Mouse (Mus musculus) kidney, embryonic 16.5 days (tissue): ENCODE data around the gene Slc12a6. TPM values are rescaled to one million over a fixed set of nuclear protein-coding genes. Genes with fewer than 3 reads are reported as not detected.
A peak's percentile ranks its signal among the peaks of the same experiment; 100 is the strongest.

Experiments used
- ATAC-seq: fragments of 200-750 bp; cut with Nextera tagmentation; 2 replicates; pipeline ENCODE4 v1.8.0; 2017; ENCODE audit warnings: moderate TSS enrichment; ENCODE audit not compliant: low FRiP score, low TSS enrichment
- H3K27ac ChIP-seq: fragments of 300-500 bp; sonication (generic); 2 replicates; pipeline ENCODE4 v1.5.1; 2014; ENCODE audit warnings: low read length
- H3K27me3 ChIP-seq: fragments of 300-500 bp; sonication (generic); 2 replicates; pipeline ENCODE4 v1.6.1; 2014; ENCODE audit warnings: low read length, control low read depth, mixed read lengths; ENCODE audit not compliant: insufficient read depth
- H3K36me3 ChIP-seq: fragments of 300-500 bp; sonication (generic); 2 replicates; pipeline ENCODE4 v1.6.1; 2014; ENCODE audit warnings: low read length, control low read depth, mixed read lengths; ENCODE audit not compliant: insufficient read depth
- H3K4me1 ChIP-seq: fragments of 300-500 bp; sonication (generic); 2 replicates; pipeline ENCODE4 v1.6.1; 2014; ENCODE audit warnings: low read length, control low read depth, mixed read lengths; ENCODE audit not compliant: insufficient read depth
- H3K4me2 ChIP-seq: fragments of 300-500 bp; sonication (generic); replicated peaks from 2 replicates; pipeline ENCODE4 v1.6.1; 2014; ENCODE audit warnings: low read depth, low read length
- H3K4me3 ChIP-seq: fragments of 300-500 bp; sonication (generic); 2 replicates; pipeline ENCODE4 v1.5.1; 2014; ENCODE audit warnings: mild to moderate bottlenecking, low read length
- H3K9ac ChIP-seq: fragments of 300-500 bp; sonication (generic); replicated peaks from 2 replicates; pipeline ENCODE4 v1.6.1; 2014; ENCODE audit warnings: low read length
- H3K9me3 ChIP-seq: fragments of 300-500 bp; sonication (generic); 2 replicates; pipeline ENCODE4 v1.6.1; 2016; ENCODE audit warnings: low read length, control low read depth
- WGBS: fragments of 180-500 bp; shearing (Covaris S2); extraction: QIAGEN DNeasy Blood & Tissue Kit; methylation state at CpG from one replicate; pipeline ENCODE4 v1.1.7; 2014; 5-methylcytosine and 5-hydroxymethylcytosine counted together
- polyA plus RNA-seq: library from polyadenylated mRNA; unstranded; fragments of >200 nt; fragmentation: Nextera tagmentation; extraction: Ambion mirVana; gene quantifications from 2 replicates; pipeline ENCODE4 v1.2.1, GENCODE M21; 2015

Slc12a6 gene
- polyA plus RNA-seq, result 9.4 and 12.3 TPM in 2 replicates

DNA sequence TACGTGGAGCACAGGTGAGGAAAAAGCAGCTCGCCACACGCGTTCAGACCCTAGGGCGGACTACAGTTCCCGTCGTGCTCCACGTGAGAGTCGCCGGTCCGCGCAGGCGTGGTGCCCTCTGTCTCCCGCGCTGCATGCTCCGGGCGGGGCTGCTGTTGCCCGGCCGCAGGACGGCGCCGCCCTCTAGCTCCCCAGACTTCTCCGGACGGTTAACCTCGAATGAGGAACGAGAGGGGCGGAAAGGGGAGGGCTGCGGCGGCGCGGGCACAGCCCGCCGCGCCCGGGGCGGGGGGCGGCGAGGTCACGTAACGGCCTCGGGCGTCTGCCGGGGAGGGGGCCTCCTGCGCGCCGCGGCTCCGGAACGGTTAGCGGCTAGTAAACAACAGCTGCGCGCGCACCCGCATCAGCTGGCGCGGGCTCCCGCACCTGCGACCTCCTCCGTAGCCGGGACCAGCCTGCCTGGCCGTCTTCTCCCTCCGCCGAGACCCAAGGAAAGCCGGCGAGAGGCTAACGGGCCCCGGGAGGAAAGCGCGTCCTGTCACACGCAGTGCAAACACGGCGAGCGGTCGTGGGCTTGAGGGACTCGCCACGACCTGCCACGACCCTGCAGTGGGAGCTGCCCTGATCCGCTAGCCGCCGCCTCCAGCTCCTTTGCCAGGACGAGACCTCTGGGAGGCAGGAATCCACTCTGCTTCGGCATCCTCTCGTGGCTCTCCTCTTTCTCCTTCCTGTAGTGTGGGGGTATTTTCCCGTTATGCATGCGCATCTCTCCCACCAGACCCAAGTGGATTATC is at the start of gene Slc12a6:
TSS of gene Slc12a6 (plus strand) at position 378 of the 794 bp plus-strand sequence.
- H3K36me3 ChIP-seq, result no peaks in the 10 kb centered on the region
- peak within 1 kb of the TSS; percentile 83 for H3K4me2 ChIP-seq
- ATAC-seq, result peak; percentile 97
- no peaks in the 10 kb centered on the region for H3K9me3 ChIP-seq
- H3K27ac ChIP-seq, result peak within 1 kb of the TSS; percentile 86
- 0% methylated on average over 82 of the region's 85 CpGs for WGBS
- H3K27me3 ChIP-seq, result no peaks in the 10 kb centered on the region
- H3K4me3 ChIP-seq, result peak within 1 kb of the TSS; percentile 89
- peak within 1 kb of the TSS; percentile 82 for H3K9ac ChIP-seq
- peaks cover 37% of the 10 kb centered on the region for H3K4me1 ChIP-seq

DNA sequence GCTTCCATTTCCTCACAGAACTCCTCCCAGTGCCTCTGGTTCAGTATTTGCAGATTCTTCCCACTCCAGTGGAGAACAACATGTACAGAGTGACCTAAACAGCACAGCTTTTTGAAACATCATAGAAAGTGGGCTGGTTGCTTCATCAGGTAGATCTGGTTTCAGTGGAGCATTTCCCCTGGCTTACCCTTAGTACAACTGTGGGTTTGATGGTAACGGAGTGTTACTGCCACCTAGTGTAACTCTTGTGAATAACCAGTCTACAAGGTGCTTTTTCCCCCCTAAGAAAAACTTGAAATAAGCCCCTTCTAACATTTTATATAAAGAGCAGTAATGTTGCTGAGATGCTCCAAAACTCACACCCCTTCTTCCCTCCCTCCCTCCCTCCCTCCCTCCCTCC is 49.6 kb upstream of the Slc12a6 start:
- Histone ChIP-seq H3K36me3 (no peaks in the 10 kb centered on the region), H3K4me2 (no peak overlapping the region), H3K27me3 (no peaks in the 10 kb centered on the region), H3K4me3 (no peak overlapping the region), H3K4me1 (no peaks in the 10 kb centered on the region), H3K27ac (no peak overlapping the region), H3K9ac (no peak overlapping the region), H3K9me3 (no peaks in the 10 kb centered on the region)
- ATAC-seq, result peak; percentile 74; the same call in 1 of the 2 replicates
- WGBS, result 0% methylated on average over 1 of the region's 1 CpGs

GRCm38 (mm10) chr2:112217614-112218013 is 48.0 kb upstream of the Slc12a6 start:
- H3K27me3 ChIP-seq, result no peaks in the 10 kb centered on the region
- H3K9ac ChIP-seq, result no peak overlapping the region
- H3K36me3 ChIP-seq, result no peaks in the 10 kb centered on the region
- no peaks in the 10 kb centered on the region for H3K9me3 ChIP-seq
- ATAC-seq, result no peak
- no peak overlapping the region for H3K27ac ChIP-seq
- no peaks in the 10 kb centered on the region for H3K4me1 ChIP-seq
- H3K4me3 ChIP-seq, result no peak overlapping the region
- no peak overlapping the region for H3K4me2 ChIP-seq
- WGBS, result 80% methylated on average over 6 of the region's 6 CpGs

DNA sequence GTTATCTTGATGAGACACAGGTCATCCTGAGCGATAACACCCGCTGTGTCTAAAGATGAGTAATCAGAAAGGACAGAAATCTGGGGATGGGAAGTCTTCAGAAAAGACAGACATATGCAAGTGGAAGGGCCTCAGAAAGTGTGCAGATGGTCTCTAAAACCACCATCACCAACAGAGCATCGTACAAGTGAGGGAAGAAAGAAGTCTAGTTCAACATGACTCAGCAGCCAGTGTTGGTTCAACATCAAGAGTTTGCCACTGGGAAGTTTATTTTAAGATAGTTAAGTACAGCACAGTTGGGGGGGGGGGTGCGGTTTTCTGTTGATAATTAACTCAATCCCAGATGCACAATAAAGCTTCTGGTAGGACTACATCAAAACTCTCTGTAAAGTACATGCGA is 44.7 kb upstream of the Slc12a6 start:
- 85% methylated on average over 5 of the region's 5 CpGs for WGBS
- Histone ChIP-seq H3K4me1 (no peaks in the 10 kb centered on the region), H3K36me3 (no peaks in the 10 kb centered on the region), H3K27ac (no peak overlapping the region), H3K4me2 (no peak overlapping the region), H3K4me3 (no peak overlapping the region), H3K9me3 (no peaks in the 10 kb centered on the region), H3K9ac (no peak overlapping the region), H3K27me3 (no peaks in the 10 kb centered on the region)
- ATAC-seq, result no peak

DNA sequence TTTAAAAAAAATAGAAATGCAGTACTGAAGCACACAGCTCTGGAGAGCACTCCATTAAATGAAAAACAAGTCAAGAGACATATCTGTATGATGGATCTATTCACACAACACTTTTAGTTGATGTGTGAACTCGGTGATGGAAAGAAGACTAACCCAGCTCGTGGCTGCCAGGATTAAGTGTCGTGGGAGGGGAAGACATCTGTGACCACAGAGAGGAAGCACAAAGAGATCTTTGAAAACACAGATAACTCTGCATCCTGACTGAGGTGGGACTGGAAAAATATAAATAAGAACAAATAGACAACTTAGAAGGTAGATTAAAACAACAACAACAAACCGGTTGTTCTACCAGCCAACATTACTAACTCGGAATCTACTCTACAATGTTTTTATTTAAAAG is 43.0 kb upstream of the Slc12a6 start:
- Histone ChIP-seq H3K9ac (no peak overlapping the region), H3K9me3 (no peaks in the 10 kb centered on the region), H3K36me3 (no peaks in the 10 kb centered on the region), H3K4me2 (no peak overlapping the region), H3K27ac (no peak overlapping the region), H3K27me3 (no peaks in the 10 kb centered on the region), H3K4me1 (no peaks in the 10 kb centered on the region), H3K4me3 (no peak overlapping the region)
- no peak for ATAC-seq
- 78% methylated on average over 5 of the region's 5 CpGs for WGBS

- no peak overlapping the region for H3K4me2 ChIP-seq
- no peak overlapping the region for H3K4me3 ChIP-seq
- ATAC-seq, result no peak
- H3K4me1 ChIP-seq, result no peaks in the 10 kb centered on the region
- no peaks in the 10 kb centered on the region for H3K9me3 ChIP-seq
- no peak overlapping the region for H3K27ac ChIP-seq
- no peaks in the 10 kb centered on the region for H3K27me3 ChIP-seq
- H3K9ac ChIP-seq, result no peak overlapping the region
- 54% methylated on average over 4 of the region's 4 CpGs for WGBS
- H3K36me3 ChIP-seq, result no peaks in the 10 kb centered on the region
These were observed 41.3 kb upstream of the Slc12a6 start for GRCm38 (mm10) chr2:112224356-112224755.

- Histone ChIP-seq H3K27ac (no peak overlapping the region), H3K36me3 (no peaks in the 10 kb centered on the region), H3K4me2 (no peak overlapping the region), H3K4me3 (no peak overlapping the region), H3K9me3 (no peaks in the 10 kb centered on the region), H3K27me3 (no peaks in the 10 kb centered on the region), H3K9ac (no peak overlapping the region), H3K4me1 (no peaks in the 10 kb centered on the region)
- WGBS, result 79% methylated on average over 1 of the region's 1 CpGs
- ATAC-seq, result no peak
These were observed 33.0 kb upstream of the Slc12a6 start for GRCm38 (mm10) chr2:112232623-112233022.

- no peak overlapping the region for H3K4me3 ChIP-seq
These were observed 29.0 kb upstream of the Slc12a6 start for GRCm38 (mm10) chr2:112236620-112237019.

DNA sequence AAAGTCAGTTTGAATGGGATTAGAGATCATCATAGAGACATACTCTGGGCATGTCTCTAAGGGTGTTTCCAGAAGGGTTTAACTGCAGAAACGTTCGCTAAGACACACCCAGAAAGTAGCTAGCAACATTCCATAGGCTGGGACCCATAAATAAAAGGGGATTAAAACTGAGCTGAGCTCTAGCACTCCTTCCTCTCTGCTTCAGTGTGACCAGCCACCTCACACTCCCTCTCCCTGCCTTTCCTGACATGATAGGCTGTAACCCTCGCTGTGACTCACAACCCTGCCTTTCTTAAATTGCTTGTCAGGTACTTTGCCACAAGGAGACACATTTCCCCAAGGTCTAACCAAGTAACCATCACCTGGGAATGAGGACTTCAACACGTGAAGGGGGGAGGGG is 27.6 kb upstream of the Slc12a6 start:
- WGBS, result 9% methylated on average over 4 of the region's 4 CpGs
- no peaks in the 10 kb centered on the region for H3K9me3 ChIP-seq

More at GRCm38 (mm10) chr2:112236620-112237019, 29.0 kb upstream of the Slc12a6 start:
- Histone ChIP-seq H3K9me3 (no peaks in the 10 kb centered on the region), H3K4me2 (no peak overlapping the region), H3K36me3 (no peaks in the 10 kb centered on the region), H3K4me1 (peaks cover 20% of the 10 kb centered on the region), H3K27ac (no peak overlapping the region), H3K27me3 (no peaks in the 10 kb centered on the region), H3K9ac (no peak overlapping the region)
- WGBS, result 64% methylated on average over 2 of the region's 2 CpGs
- ATAC-seq, result no peak

GRCm38 (mm10) chr2:112239212-112239934 is 26.3 kb upstream of the Slc12a6 start, which contains the start of gene Lpcat4:
Gene Lpcat4, plus strand, starts transcription at chr2:112239468.
- peak; percentile 92 for ATAC-seq
- Histone ChIP-seq H3K9me3 (no peaks in the 10 kb centered on the region), H3K36me3 (peaks cover 3% of the 10 kb centered on the region; the same call in 1 of the 2 replicates), H3K27me3 (no peaks in the 10 kb centered on the region), H3K27ac (peak within 1 kb of the TSS; percentile 94), H3K4me1 (peaks cover 34% of the 10 kb centered on the region), H3K9ac (peak within 1 kb of the TSS; percentile 87), H3K4me2 (peak within 1 kb of the TSS; percentile 96), H3K4me3 (peak within 1 kb of the TSS; percentile 83)
- under 1% methylated on average over 65 of the region's 94 CpGs for WGBS

More for the DNA sequence above, 27.6 kb upstream of the Slc12a6 start:
- Histone ChIP-seq H3K4me3 (no peak overlapping the region), H3K4me2 (0 out of 2 replicates have a peak overlapping the region, but pooled peaks have one; percentile 13), H3K27ac (no peak overlapping the region), H3K9ac (no peak overlapping the region), H3K36me3 (no peaks in the 10 kb centered on the region), H3K4me1 (peaks cover 29% of the 10 kb centered on the region), H3K27me3 (no peaks in the 10 kb centered on the region)
- no peak for ATAC-seq
